Mouse (Mus musculus): ENCODE results near the gene Dzank1.

DNA sequence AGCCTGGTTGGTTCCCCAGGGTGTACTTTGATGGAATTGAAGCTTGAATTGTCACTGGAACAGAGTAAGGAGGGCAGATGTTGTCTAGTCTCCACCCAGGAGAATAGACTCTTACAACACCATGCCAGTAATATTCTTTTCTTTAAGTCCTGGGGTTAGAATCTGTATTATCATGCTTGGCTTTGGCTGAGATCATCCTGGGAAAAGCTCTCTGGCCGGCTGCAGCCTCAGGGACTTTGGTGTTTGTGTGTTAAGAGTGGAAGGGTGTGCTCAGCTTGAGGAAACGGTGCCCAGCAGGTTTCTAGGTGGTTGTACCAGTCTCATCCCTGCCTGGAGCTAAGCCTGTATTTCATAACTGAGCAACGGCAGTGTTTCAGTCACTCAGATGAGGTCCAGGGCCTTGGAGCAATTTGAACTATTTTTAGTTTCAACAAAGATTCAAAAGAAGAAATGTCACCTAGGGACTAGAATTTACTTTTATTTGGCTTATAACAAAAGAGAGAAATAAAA lies 88.0 kb downstream of the Dzank1 start:
- no peak for TF ChIP-seq CTCF (IDR thresholded peaks at IDR 0.05; ENCODE audit: low read depth, low read length)
- no peak for TF ChIP-seq POLR2A (IDR thresholded peaks at IDR 0.05; ENCODE audit: extremely low read depth, insufficient read depth, low read length)

Data from liver, adult 2 months (tissue).